Mouse (Mus musculus) embryo, embryonic 10 days (tissue): Measurements from ENCODE around the gene Tppp3.

ENCODE experiments used
- DNase-seq: peaks from one replicate; pipeline ENCODE4 v3.0.0-alpha.2; 2015; ENCODE audit warnings: low spot score

The Tppp3 gene

DNA sequence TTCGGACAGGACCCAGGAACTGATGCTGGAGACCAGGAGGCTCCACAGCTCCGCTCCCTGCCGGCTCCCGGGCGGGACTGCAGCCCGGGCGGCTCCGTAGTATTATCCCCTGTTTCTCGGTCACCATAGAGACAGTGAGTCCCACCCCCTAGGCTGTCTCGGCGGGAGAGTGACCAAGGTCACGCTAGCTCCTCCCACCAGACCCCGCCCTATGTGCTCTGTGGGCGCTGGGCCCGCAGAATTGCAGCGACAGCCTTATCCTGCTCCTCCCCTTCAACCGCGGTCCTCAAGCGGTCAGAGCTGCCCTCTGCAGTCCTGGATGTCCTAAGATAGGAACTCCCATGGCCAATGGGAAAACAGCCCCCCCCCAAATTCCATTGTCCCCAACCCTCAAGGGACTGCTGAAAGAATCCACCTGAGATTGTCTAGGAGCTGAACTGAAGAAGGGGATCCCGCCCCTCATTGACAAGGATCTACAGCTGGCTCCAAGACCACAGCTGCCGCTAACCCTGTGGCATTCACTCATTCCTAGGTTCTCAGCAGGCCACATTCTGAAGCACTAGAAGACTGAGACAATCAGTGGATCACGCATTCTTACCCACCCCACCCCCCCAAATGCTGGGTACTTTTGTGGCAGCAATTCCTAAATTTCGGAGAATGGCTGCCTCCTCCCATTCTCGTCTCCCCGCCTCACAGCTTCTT is at the start of gene Tppp3:
Gene Tppp3 (minus strand): TSS at position 213 of the 702 bp plus-strand sequence.
- DNase-seq, result peak; percentile 98

DNA sequence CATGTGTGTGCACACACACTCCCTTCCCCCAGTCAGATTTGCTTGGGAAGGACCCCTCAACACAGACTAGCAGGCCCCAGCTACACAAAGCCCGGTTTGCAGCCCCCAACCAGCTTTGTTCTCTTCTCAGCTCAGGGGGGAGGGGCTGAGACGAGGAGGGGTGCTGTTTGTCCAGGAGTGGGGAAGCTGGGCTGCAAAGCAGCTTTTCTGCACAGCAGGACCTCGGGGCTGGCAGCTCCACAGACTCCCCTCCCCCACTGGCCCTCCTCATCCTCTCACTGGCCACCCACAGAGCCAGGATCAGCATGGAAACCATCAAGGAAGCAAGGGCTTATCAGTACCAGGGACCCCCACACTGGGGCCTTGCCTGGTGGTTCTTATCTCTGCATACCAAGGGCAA is 49.7 kb upstream of the Tppp3 start:
- DNase-seq, result peak; percentile 65

GRCm38 (mm10) chr8:105520521-105520920 is 49.2 kb upstream of the Tppp3 start:
- no peak for DNase-seq

- peak; percentile 65 for DNase-seq
These were observed 48.3 kb upstream of the Tppp3 start for GRCm38 (mm10) chr8:105519591-105519990.

DNA sequence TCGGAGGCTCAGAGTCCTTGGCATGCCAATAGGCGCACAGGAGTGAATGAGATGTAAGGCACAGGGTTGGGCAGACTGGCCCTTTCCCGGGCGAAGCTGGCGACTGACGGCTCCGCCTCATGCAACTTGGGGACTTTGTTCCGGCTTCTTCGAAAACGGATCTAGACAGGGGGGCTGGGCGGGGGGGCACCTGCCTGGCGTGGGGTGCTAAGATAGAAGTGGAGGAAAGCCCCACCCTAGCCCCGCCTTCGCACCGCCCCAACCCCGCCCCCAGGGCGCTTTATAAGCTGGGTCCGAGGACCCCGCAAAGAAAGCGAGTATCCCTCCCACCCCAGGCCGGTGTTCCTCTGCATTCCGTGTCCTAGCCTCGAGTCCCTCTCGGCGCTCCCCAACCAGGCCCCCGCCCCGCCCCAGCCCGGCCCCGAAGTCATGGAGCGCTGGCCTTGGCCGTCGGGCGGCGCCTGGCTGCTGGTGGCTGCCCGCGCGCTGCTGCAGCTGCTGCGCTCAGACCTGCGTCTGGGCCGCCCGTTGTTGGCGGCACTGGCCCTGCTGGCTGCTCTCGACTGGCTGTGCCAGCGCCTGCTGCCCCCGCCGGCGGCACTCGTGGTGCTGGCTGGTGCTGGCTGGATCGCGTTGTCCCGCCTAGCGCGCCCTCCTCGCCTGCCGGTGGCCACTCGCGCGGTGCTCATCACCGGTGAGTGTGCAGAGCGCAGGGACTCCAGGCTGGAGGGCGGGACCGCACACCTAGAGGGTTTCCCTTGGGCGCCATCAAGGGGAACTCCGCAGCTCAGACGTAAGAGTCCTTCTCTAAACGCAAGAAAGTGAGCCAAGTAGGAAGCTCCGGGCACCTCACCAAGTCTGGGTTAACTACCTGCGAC is 47.3 kb upstream of the Tppp3 start, which contains the start of gene Hsd11b2:
Gene Hsd11b2 (plus strand): TSS at position 320 of the 878 bp plus-strand sequence.
- DNase-seq, result peak; percentile 57

GRCm38 (mm10) chr8:105517346-105517745 is 46.0 kb upstream of the Tppp3 start:
- peak; percentile 58 for DNase-seq

DNA sequence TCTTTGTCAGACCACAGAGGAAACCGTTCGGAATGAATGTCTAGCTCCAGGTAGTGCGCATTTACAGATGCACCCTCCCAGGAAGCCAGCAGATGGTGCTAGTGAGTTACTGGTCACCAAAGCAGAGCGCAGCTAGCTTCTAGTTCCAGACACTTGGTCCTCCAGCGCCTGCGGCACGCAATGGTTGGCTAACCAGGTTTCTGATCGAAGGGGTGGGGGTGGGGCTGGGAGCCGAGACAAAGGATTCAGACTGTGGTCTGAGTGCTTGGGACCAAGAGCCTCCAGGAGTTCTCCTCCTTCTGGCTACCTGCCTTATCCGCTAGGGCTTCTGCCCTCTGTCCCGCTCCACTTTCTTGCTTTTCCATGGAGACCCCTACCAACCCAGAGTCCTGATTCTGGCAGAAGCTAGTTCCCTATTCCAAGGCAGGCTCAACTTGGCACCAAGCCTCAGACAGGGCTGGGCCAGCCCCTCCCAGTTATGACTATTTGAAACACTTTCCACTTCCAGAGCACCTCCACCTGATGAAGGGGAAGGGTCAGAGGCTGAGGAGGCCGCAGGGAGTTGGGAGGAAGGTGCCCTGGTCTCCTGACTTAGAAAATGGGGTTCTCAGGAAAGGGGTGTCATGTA is 44.8 kb upstream of the Tppp3 start:
- DNase-seq, result peak; percentile 95

DNA sequence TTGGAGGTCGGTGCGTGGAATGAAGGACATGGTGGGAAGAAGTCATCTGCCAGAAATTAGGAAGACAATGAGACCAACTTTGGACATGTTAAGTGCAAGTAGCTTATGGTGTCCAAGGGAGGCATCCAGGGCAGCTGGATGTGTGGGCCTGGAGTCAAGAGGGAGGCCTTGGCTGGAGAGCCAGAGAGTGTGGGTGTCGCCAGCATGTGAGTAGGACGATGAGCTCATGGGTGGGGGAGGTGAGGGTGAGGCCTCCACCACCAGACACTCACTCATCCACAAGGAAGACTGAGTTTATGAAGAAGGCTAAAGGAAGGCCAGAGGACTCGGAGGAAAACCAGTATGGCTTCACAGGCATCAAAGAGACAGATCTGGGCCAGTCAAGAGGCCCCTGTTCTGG is 43.3 kb upstream of the Tppp3 start:
- DNase-seq, result no peak

- DNase-seq, result no peak
These were observed 42.9 kb upstream of the Tppp3 start for GRCm38 (mm10) chr8:105514194-105514593.

DNA sequence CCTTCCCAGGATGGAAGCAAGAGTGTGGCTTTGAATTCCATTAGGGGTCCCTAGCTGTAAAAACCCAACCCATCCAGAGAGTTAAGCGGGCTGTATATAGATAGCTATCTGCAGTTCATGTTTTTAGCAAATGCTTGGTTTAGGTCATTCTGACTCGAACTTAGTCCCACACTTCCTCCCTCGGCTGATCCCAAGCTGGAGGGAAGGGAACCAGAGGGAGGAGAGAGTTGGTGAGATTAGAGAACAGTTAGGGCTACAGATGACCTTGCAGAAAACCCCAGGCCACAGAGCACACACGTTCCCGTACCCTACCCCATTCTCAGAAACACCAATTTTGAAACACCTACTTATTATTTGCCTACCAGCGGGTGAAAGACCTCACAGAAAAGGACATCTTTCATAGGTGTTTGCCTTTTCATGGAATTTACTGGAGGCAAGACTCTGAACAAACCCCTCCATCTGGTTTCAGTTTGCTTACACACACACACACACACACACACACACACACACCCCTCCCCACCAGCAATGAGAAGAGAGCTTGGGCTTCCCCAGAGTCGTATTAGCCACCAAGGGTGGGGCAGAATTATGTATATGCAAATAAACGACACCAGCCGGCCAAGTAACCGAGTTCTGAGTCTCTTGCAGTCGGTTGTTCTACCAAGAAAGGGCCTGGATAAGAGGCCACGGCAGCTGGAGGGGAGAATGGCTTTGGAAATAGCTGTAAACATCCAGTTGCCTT is 38.8 kb upstream of the Tppp3 start:
- DNase-seq, result no peak

- peak; percentile 42 for DNase-seq
These were observed 37.4 kb upstream of the Tppp3 start for GRCm38 (mm10) chr8:105508758-105509157.

DNA sequence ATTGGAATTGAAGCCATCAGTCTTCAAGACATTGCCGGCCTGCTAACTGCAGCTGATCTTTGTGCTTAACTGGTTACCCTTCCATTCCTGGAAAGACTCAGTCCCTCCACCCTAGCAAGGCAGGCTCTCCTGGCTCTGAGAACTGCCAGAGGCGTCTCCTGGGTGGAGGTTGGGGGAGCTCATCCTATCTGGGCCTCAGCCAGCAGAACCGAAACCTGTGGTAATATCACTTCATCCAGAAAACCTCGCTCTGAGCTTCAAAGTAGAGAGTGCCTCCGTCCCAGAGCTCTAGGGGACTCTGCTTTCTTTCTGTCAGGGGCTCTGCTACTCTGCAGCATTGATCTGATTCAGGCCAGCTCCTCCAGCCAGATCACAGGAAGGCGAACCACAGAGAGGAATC is 35.7 kb upstream of the Tppp3 start:
- no peak for DNase-seq

- no peak for DNase-seq
These were observed 33.3 kb upstream of the Tppp3 start for GRCm38 (mm10) chr8:105504617-105505016.

GRCm38 (mm10) chr8:105499787-105500186 is 28.5 kb upstream of the Tppp3 start:
- DNase-seq, result no peak

DNA sequence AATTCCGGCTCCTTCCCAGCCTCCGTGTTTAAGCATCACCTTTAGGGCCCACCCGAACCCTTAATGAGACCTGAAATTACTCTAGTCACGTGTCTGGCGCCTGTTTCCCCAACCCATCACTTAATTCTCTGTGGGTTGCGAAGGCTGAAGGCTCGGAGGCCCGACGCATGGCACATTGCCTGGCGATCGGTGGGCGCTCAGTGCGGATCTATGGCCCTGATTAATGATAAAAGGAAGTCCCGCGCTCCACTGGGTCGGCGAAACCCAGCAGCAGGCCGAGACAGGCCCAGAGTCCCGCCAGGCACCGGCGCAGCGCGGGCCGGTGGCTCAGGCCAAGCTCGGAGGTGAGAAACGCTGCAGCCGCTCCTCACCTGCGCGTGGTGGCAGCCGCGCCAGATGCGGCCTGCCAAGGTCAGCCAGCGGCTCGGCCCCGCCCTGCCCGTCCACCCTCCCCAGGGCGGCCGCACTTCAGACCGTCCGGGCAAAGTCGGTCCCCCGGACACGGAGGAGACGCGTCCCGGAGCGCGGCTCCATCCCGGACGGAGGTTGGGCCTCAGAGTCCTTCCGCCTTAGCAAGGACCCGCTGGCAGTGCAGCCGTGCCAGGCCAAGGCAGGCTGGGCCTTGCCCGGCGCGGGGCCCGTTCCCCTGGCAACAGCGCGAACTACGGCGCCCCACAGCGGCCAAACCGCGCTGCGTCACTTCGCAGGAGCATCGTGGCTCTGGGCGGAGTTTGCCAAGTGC is 25.3 kb upstream of the Tppp3 start, which contains the start of gene Zdhhc1:
Gene Zdhhc1 (minus strand): TSS at position 464 of the 742 bp plus-strand sequence.
- peak; percentile 91 for DNase-seq

DNA sequence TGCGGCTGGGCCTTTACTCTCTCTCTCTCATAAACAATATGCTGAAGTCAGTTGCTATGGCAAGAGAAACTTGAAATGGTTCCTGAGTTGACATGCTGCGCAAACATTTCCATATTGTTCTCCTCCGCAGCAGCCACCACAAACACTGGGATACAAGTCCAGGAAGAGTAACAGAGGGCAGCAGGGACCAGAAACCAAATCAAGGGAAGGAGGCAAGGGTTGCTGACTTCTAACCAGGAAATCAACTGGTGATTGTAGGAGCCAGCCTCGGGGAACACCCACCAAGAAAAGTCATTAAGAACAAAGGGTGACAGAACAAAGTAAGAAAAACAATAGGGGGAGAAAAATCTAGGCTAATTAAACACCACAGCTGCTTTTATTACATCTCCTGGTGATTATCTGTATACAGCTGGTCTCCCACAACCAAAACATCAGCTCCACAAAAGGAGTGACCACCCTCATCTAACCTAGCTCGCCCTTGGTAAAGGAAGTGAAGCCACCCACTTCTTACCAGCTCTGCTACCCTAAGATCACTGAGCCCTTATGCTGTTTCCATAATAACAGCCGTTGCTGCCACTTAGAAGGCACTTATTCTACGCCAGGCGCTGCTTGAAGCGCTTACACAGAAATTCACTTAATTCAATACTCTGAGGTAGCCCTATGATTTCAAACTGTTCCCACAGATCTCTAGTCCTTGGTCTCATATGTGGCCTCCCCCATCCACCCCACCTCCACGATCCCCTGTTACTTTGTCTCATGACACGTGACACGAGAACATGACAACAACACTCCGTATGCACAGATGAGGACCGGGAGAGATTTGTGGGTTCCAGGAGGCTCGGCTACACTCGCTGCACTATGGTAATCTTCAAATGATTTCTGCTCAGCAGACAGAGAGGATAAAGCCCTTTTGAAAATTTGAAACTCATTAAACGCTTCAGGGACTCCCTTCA is 24.3 kb upstream of the Tppp3 start:
- DNase-seq, result no peak

DNA sequence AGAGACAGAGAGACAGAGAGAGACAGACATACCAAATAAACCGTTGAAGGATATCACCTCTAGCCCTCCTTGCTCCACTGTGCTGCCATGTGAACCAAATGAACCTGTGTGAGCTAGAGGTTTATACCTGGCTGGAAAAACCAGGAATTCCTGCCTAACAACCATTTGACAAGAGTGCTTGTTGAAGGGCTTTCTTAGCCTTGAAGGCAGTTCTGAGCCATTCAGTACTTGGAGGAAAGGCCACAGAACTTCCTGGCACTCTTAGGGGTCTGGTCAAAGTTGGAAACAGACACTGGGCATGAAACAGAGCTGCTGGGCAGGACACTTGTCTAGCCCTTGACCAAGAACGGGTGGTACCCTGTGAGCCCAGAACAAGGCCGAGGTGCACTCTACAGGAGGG is 23.2 kb upstream of the Tppp3 start:
- DNase-seq, result no peak

DNA sequence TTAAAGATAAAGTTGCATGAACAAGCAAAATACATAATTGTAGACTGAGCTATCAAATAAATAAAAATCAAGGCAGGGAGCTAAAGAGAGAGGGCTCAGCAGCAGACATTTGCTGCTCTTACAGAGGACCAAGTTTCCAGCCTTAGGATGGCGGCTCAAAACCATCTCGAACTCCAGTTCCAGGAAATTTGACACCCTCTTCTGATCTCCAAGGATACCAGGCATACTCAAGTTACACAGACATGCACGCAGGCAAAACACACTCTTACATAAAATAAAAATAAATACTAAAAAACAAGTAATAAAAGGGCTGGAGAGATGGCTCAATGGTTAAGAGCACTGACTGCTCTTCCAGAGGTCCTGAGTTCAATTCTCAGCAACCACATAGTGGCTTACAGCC is 22.2 kb upstream of the Tppp3 start:
- DNase-seq, result peak; percentile 43

DNA sequence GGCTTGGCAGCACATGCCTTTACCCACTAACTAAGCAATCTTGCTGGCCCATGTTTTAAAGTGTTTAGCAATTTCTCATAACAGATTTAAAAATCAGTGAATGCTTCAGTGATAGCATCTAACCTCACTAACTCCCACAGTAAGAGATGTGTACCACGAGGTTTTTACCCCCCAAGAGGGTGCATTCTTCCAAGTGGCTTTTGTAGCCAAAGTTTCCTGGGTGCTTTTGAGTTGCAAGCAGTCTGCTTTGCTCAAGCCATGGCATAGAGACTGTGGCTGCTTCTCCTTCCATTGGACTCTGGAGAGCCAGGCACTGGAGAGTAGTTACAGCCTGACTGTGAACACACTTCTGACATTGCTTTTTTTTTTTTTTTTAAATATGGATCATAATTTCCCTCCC is 18.0 kb upstream of the Tppp3 start:
- no peak for DNase-seq

DNA sequence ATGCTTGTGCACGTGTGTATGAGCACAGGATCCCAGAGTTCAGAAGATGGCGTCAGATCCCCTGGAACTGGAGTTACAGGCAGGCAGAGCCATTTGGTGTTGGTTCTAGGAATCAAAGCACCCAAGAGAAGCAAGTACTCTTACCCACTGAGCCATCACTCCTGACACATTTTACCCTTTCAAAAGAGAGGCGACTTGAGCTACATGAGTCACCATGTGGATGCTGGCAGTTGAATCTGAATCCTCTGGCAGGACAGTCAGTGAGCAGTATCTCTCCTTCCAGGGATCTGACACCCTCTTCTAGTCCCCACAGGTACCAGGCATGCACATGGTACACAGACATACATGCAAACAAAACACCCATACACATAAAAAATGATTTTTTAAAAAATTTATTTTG is 16.8 kb upstream of the Tppp3 start:
- no peak for DNase-seq
